Mouse (Mus musculus): ENCODE measurements around the gene Dgcr2. TPM values are rescaled to one million over a fixed set of nuclear protein-coding genes. Genes with fewer than 3 reads are reported as not detected.
A peak's percentile ranks its signal among the peaks of the same experiment; 100 is the strongest.

Dgcr2 gene
- polyA plus RNA-seq, 1 experiment from 2014 or later: 96.0 TPM

- Histone ChIP-seq H3K4me1 (replicated peaks) (peaks cover 37% of the 10 kb centered on the region), H3K27me3 (ENCODE audit: insufficient read depth, poor library complexity, severe bottlenecking) (peaks cover 90% of the 10 kb centered on the region)
- 7% methylated on average over 5 of the region's 5 CpGs for WGBS
These were observed 86.2 kb downstream of the Dgcr2 start for GRCm38 (mm10) chr16:17812120-17812519.

GRCm38 (mm10) chr16:17809711-17810110 lies 88.7 kb downstream of the Dgcr2 start:
- H3K36me3 ChIP-seq: no peaks in the 10 kb centered on the region
- peaks cover 43% of the 10 kb centered on the region for H3K4me1 ChIP-seq (replicated peaks)
- no peak overlapping the region for H3K4me3 ChIP-seq
- peak; percentile 72 for DNase-seq (ENCODE audit: low spot score)
- WGBS: 31% methylated on average over 7 of the region's 7 CpGs
- H3K27ac ChIP-seq: peak overlapping the region; percentile 74
- H3K27me3 ChIP-seq (ENCODE audit: insufficient read depth, poor library complexity, severe bottlenecking): peaks cover 91% of the 10 kb centered on the region
- no peaks in the 10 kb centered on the region for H3K9me3 ChIP-seq

More at GRCm38 (mm10) chr16:17812120-17812519, 86.2 kb downstream of the Dgcr2 start:
- DNase-seq (ENCODE audit: low spot score): peak; percentile 23
- H3K9me3 ChIP-seq: no peaks in the 10 kb centered on the region
- no peak overlapping the region for H3K4me3 ChIP-seq
- H3K36me3 ChIP-seq: no peaks in the 10 kb centered on the region
- H3K27ac ChIP-seq: no peak overlapping the region

GRCm38 (mm10) chr16:17809125-17809524 lies 89.2 kb downstream of the Dgcr2 start:
- H3K4me1 ChIP-seq (replicated peaks): peaks cover 49% of the 10 kb centered on the region
- H3K27me3 ChIP-seq (ENCODE audit: insufficient read depth, poor library complexity, severe bottlenecking): peaks cover 91% of the 10 kb centered on the region
- H3K4me3 ChIP-seq: no peak overlapping the region
- peak overlapping the region; percentile 74 for H3K27ac ChIP-seq
- no peaks in the 10 kb centered on the region for H3K36me3 ChIP-seq
- H3K9me3 ChIP-seq: no peaks in the 10 kb centered on the region
- 80% methylated on average over 4 of the region's 4 CpGs for WGBS
- DNase-seq (ENCODE audit: low spot score): no peak

GRCm38 (mm10) chr16:17807192-17808009 lies 91.0 kb downstream of the Dgcr2 start:
- peaks cover 91% of the 10 kb centered on the region for H3K27me3 ChIP-seq (ENCODE audit: insufficient read depth, poor library complexity, severe bottlenecking)
- peak; percentile 92 for DNase-seq (ENCODE audit: low spot score)
- H3K4me3 ChIP-seq: peak overlapping the region; percentile 73
- H3K9me3 ChIP-seq: no peaks in the 10 kb centered on the region
- peak overlapping the region; percentile 90 for H3K27ac ChIP-seq
- 2% methylated on average over 73 of the region's 73 CpGs for WGBS
- peaks cover 66% of the 10 kb centered on the region for H3K4me1 ChIP-seq (replicated peaks)
- H3K36me3 ChIP-seq: no peaks in the 10 kb centered on the region

GRCm38 (mm10) chr16:17806581-17807191 lies 91.7 kb downstream of the Dgcr2 start:
- DNase-seq (ENCODE audit: low spot score): peak; percentile 69
- WGBS: 3% methylated on average over 50 of the region's 50 CpGs
- Histone ChIP-seq H3K4me1 (replicated peaks) (peaks cover 69% of the 10 kb centered on the region), H3K36me3 (no peaks in the 10 kb centered on the region), H3K9me3 (no peaks in the 10 kb centered on the region), H3K27me3 (ENCODE audit: insufficient read depth, poor library complexity, severe bottlenecking) (peaks cover 93% of the 10 kb centered on the region), H3K27ac (peak overlapping the region; percentile 90), H3K4me3 (peak overlapping the region; percentile 73)

GRCm38 (mm10) chr16:17804982-17805381 lies 93.4 kb downstream of the Dgcr2 start:
- peak overlapping the region; percentile 54 for H3K4me3 ChIP-seq
- WGBS: 11% methylated on average over 7 of the region's 7 CpGs
- DNase-seq (ENCODE audit: low spot score): no peak
- no peaks in the 10 kb centered on the region for H3K36me3 ChIP-seq
- H3K4me1 ChIP-seq (replicated peaks): peaks cover 65% of the 10 kb centered on the region
- H3K27me3 ChIP-seq (ENCODE audit: insufficient read depth, poor library complexity, severe bottlenecking): peaks cover 94% of the 10 kb centered on the region
- H3K9me3 ChIP-seq: no peaks in the 10 kb centered on the region
- H3K27ac ChIP-seq: no peak overlapping the region

- WGBS: 1% methylated on average over 33 of the region's 33 CpGs
- 0 out of 2 replicates have a peak overlapping the region, but pooled peaks have one; percentile 3 for H3K27ac ChIP-seq
- peaks cover 94% of the 10 kb centered on the region for H3K27me3 ChIP-seq (ENCODE audit: insufficient read depth, poor library complexity, severe bottlenecking)
- peaks cover 60% of the 10 kb centered on the region for H3K4me1 ChIP-seq (replicated peaks)
- no peaks in the 10 kb centered on the region for H3K36me3 ChIP-seq
- no peaks in the 10 kb centered on the region for H3K9me3 ChIP-seq
- H3K4me3 ChIP-seq: peak overlapping the region; percentile 54
- DNase-seq (ENCODE audit: low spot score): peak; percentile 77
These were observed 93.9 kb downstream of the Dgcr2 start for GRCm38 (mm10) chr16:17804449-17804912.

- peak; percentile 39 for DNase-seq (ENCODE audit: low spot score)
- Histone ChIP-seq H3K27me3 (ENCODE audit: insufficient read depth, poor library complexity, severe bottlenecking) (peaks cover 95% of the 10 kb centered on the region), H3K9me3 (no peaks in the 10 kb centered on the region), H3K27ac (0 out of 2 replicates have a peak overlapping the region, but pooled peaks have one; percentile 3), H3K4me1 (replicated peaks) (peaks cover 59% of the 10 kb centered on the region), H3K36me3 (no peaks in the 10 kb centered on the region), H3K4me3 (peak overlapping the region; percentile 54)
- WGBS: 11% methylated on average over 33 of the region's 33 CpGs
These were observed 94.5 kb downstream of the Dgcr2 start for GRCm38 (mm10) chr16:17803675-17804448.

- Histone ChIP-seq H3K36me3 (no peaks in the 10 kb centered on the region), H3K9me3 (no peaks in the 10 kb centered on the region), H3K27me3 (ENCODE audit: insufficient read depth, poor library complexity, severe bottlenecking) (peaks cover 96% of the 10 kb centered on the region), H3K4me3 (peak overlapping the region; percentile 54), H3K27ac (peak overlapping the region; percentile 5; the same call in 1 of the 2 replicates), H3K4me1 (replicated peaks) (peaks cover 67% of the 10 kb centered on the region)
- WGBS: 2% methylated on average over 83 of the region's 83 CpGs
- peak; percentile 58 for DNase-seq (ENCODE audit: low spot score)
These were observed 95.3 kb downstream of the Dgcr2 start for GRCm38 (mm10) chr16:17802839-17803674.

GRCm38 (mm10) chr16:17802456-17802838 lies 95.9 kb downstream of the Dgcr2 start:
- peaks cover 97% of the 10 kb centered on the region for H3K27me3 ChIP-seq (ENCODE audit: insufficient read depth, poor library complexity, severe bottlenecking)
- no peak for DNase-seq (ENCODE audit: low spot score)
- 4% methylated on average over 18 of the region's 18 CpGs for WGBS
- no peaks in the 10 kb centered on the region for H3K9me3 ChIP-seq
- peaks cover 67% of the 10 kb centered on the region for H3K4me1 ChIP-seq (replicated peaks)
- H3K4me3 ChIP-seq: peak overlapping the region; percentile 54
- H3K36me3 ChIP-seq: no peaks in the 10 kb centered on the region
- H3K27ac ChIP-seq: 0 out of 2 replicates have a peak overlapping the region, but pooled peaks have one; percentile 5

GRCm38 (mm10) chr16:17801777-17802455 lies 96.4 kb downstream of the Dgcr2 start:
- Histone ChIP-seq H3K36me3 (no peaks in the 10 kb centered on the region), H3K4me1 (replicated peaks) (peaks cover 67% of the 10 kb centered on the region), H3K27me3 (ENCODE audit: insufficient read depth, poor library complexity, severe bottlenecking) (peaks cover 100% of the 10 kb centered on the region), H3K27ac (no peak overlapping the region), H3K4me3 (no peak overlapping the region), H3K9me3 (no peaks in the 10 kb centered on the region)
- DNase-seq (ENCODE audit: low spot score): no peak
- WGBS: 4% methylated on average over 7 of the region's 7 CpGs
